Mouse (Mus musculus) cerebral cortex, adult 2 months (tissue): ENCODE results near the gene Klhl30.

Experiments
- WGBS: fragments of 180-500 bp; shearing (Covaris S2); methylation state at CpG from one replicate; pipeline ENCODE4 v1.1.7; 2018; 5-methylcytosine and 5-hydroxymethylcytosine counted together

The Klhl30 gene

GRCm38 (mm10) chr1:91365816-91366214 lies 15.0 kb downstream of the Klhl30 start:
- 38% methylated on average over 8 of the region's 8 CpGs for WGBS

- 4% methylated on average over 68 of the region's 68 CpGs for WGBS
These were observed 15.6 kb downstream of the Klhl30 start, which contains the start of gene Erfe for GRCm38 (mm10) chr1:91366215-91367108. Gene Erfe (plus strand): TSS chr1:91366430.

- 93% methylated on average over 3 of the region's 3 CpGs for WGBS
These were observed 16.5 kb downstream of the Klhl30 start for GRCm38 (mm10) chr1:91367295-91367694.

GRCm38 (mm10) chr1:91369408-91369807 lies 18.6 kb downstream of the Klhl30 start:
- WGBS: 72% methylated on average over 4 of the region's 4 CpGs

- WGBS: 87% methylated on average over 23 of the region's 23 CpGs
These were observed 19.2 kb downstream of the Klhl30 start for GRCm38 (mm10) chr1:91370055-91370454.

- 92% methylated on average over 6 of the region's 6 CpGs for WGBS
These were observed 22.6 kb downstream of the Klhl30 start for GRCm38 (mm10) chr1:91373414-91373835.

GRCm38 (mm10) chr1:91380453-91381090 lies 29.8 kb downstream of the Klhl30 start:
- WGBS: 43% methylated on average over 7 of the region's 7 CpGs

- 92% methylated on average over 4 of the region's 4 CpGs for WGBS
These were observed 30.3 kb downstream of the Klhl30 start for GRCm38 (mm10) chr1:91381091-91381471.

- WGBS: 91% methylated on average over 5 of the region's 5 CpGs
These were observed 39.6 kb downstream of the Klhl30 start for GRCm38 (mm10) chr1:91390369-91390768.

- under 1% methylated on average over 12 of the region's 12 CpGs for WGBS
These were observed 47.1 kb downstream of the Klhl30 start for GRCm38 (mm10) chr1:91397927-91398259.

GRCm38 (mm10) chr1:91398260-91399062 lies 47.6 kb downstream of the Klhl30 start, which contains the start of gene Ilkap:
Gene Ilkap (minus strand): TSS chr1:91398815.
- WGBS: under 1% methylated on average over 85 of the region's 91 CpGs

GRCm38 (mm10) chr1:91404976-91405375 lies 54.2 kb downstream of the Klhl30 start:
- WGBS: 35% methylated on average over 1 of the region's 1 CpGs

- WGBS: 41% methylated on average over 23 of the region's 23 CpGs
These were observed 54.8 kb downstream of the Klhl30 start for GRCm38 (mm10) chr1:91405406-91406169.

GRCm38 (mm10) chr1:91407819-91408218 lies 57.0 kb downstream of the Klhl30 start:
- WGBS: 90% methylated on average over 4 of the region's 4 CpGs

GRCm38 (mm10) chr1:91411631-91412285 lies 60.9 kb downstream of the Klhl30 start:
- WGBS: 66% methylated on average over 8 of the region's 8 CpGs
